ENCODE assay signal across 7 mouse cellular contexts in the genomic region with DNA sequence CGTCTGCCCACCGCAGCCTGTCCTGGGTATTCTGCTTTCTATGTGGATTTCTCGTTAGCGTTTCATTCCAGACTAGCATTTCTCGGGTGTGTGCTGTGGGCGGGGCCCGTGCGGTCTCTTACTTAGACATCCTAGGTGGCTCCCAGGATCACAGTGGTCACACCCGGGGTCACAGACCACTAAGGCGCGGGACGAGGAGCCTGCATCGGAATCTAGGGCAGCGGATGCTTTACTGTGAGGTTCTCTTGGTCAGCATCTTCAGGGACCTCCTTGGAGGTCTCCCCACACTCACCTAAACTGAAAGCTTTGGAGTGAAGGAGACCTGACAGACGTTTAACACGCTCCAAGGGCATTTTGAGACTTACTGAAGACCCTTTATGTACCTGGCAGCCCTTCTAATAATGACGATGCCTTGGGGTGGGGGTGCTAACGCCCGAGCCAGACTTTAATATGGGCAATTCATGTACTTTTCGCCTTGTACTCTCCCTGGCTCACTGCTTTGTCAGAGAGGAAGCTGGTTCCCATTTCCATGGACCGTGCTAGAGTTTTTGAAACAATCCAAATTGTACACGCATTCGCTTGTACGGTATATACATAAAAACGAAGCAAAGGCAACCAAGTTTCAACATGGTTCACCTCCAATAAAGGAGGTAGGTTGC.
DNase-seq lines count a peak whose midpoint lies in the region; ATAC-seq and TF ChIP-seq lines count a peak whose summit lies in the region.

No protein-coding gene starts in this region.

- no peaks in the 10 kb centered on the region for H3K9me3 ChIP-seq in limb, embryonic 11.5 days (ENCODE audit: control insufficient read depth, low read length)
- no peaks in the 10 kb centered on the region for H3K9me3 ChIP-seq in neural tube, embryonic 15.5 days (replicated peaks)

- H3K4me2 ChIP-seq in limb, embryonic 11.5 days (ENCODE audit: low read depth, severe bottlenecking) = peak overlapping the region; percentile 54
- H3K4me2 ChIP-seq in neural tube, embryonic 15.5 days = peak overlapping the region; percentile 79

- peak; percentile 84 for ATAC-seq in erythroid progenitor cell, adult 5-6 weeks (replicated peaks; ENCODE audit: low FRiP score, poor library complexity, severe bottlenecking)
- peak; percentile 54; the same call in 1 of the 2 replicates for ATAC-seq in limb, embryonic 11.5 days (ENCODE audit: insufficient number of reproducible peaks, low FRiP score, low TSS enrichment, low read depth)
- peak; percentile 8; the same call in 1 of the 2 replicates for ATAC-seq in neural tube, embryonic 15.5 days (ENCODE audit: low FRiP score)

- no peaks in the 10 kb centered on the region for H3K27me3 ChIP-seq in spleen, adult 2 months (ENCODE audit: control insufficient read depth, insufficient read depth, low read length)
- H3K27me3 ChIP-seq in limb, embryonic 11.5 days (ENCODE audit: control insufficient read depth, insufficient read depth, low read length) = no peaks in the 10 kb centered on the region
- no peaks in the 10 kb centered on the region for H3K27me3 ChIP-seq in neural tube, embryonic 15.5 days (replicated peaks)

- 1% methylated on average over 25 of the region's 25 CpGs for WGBS in spleen, adult 2 months
- WGBS in limb, embryonic 11.5 days = 13% methylated on average over 25 of the region's 25 CpGs
- WGBS in neural tube, embryonic 15.5 days = 9% methylated on average over 25 of the region's 25 CpGs

- peak overlapping the region; percentile 99 for H3K27ac ChIP-seq in spleen, adult 2 months (ENCODE audit: insufficient read depth, low read length)
- H3K27ac ChIP-seq in limb, embryonic 11.5 days (replicated peaks; ENCODE audit: low read depth, low read length) = peak overlapping the region; percentile 98
- peak overlapping the region; percentile 100 for H3K27ac ChIP-seq in neural tube, embryonic 15.5 days (replicated peaks)

- no peaks in the 10 kb centered on the region for H3K36me3 ChIP-seq in spleen, adult 2 months (ENCODE audit: control insufficient read depth, insufficient read depth, low read length)
- H3K36me3 ChIP-seq in limb, embryonic 11.5 days (ENCODE audit: control insufficient read depth, insufficient read depth, low read length) = no peaks in the 10 kb centered on the region
- no peaks in the 10 kb centered on the region for H3K36me3 ChIP-seq in neural tube, embryonic 15.5 days

- H3K9ac ChIP-seq in limb, embryonic 11.5 days (ENCODE audit: low read length) = peak overlapping the region; percentile 89
- peak overlapping the region; percentile 80 for H3K9ac ChIP-seq in neural tube, embryonic 15.5 days (replicated peaks)

- TF ChIP-seq CTCF in spleen, adult 2 months (IDR thresholded peaks at IDR 0.05; ENCODE audit: extremely low read depth, insufficient read depth, insufficient read length, insufficient replicate concordance) = no peak

- no peak for TF ChIP-seq POLR2A in spleen, adult 2 months (IDR thresholded peaks at IDR 0.05; ENCODE audit: low read depth, low read length)

- DNase-seq in spleen, adult 2 months (ENCODE audit: low read depth in 1 of 2, low spot score in 2 of 2) = no peak
- no peak for DNase-seq in spleen, adult 12 weeks (ENCODE audit: low spot score)
- DNase-seq in limb, embryonic 11.5 days (ENCODE audit: low spot score) = no peak
- no peak for DNase-seq in yolk sac, embryonic 10.5 days (ENCODE audit: low spot score)
- DNase-seq in layer of hippocampus, postnatal 14 days (ENCODE audit: low spot score in 2 of 2) = no peak

- H3K4me3 ChIP-seq in spleen, adult 2 months (ENCODE audit: extremely low read depth, insufficient read depth, insufficient read length) = peak overlapping the region; percentile 79
- H3K4me3 ChIP-seq in limb, embryonic 11.5 days (ENCODE audit: low read depth, low read length) = peak overlapping the region; percentile 64
- peak overlapping the region; percentile 60 for H3K4me3 ChIP-seq in neural tube, embryonic 15.5 days (replicated peaks)

- peaks cover 3% of the 10 kb centered on the region; the same call in 1 of the 2 replicates for H3K4me1 ChIP-seq in spleen, adult 2 months (ENCODE audit: control insufficient read depth, insufficient read depth, insufficient read length)
- peaks cover 10% of the 10 kb centered on the region; the same call in 1 of the 2 replicates for H3K4me1 ChIP-seq in limb, embryonic 11.5 days (ENCODE audit: control insufficient read depth, insufficient read depth, low read length)
- peaks cover 24% of the 10 kb centered on the region for H3K4me1 ChIP-seq in neural tube, embryonic 15.5 days

Comparison
In these comparisons a context has a peak if more than half of its experiments do, and no peak if none do; other contexts are left out.
1. ATAC-seq: peak in every context shown above with its lines; median percentile 84 in erythroid progenitor cell, adult 5-6 weeks; 54 in limb, embryonic 11.5 days; 8 in neural tube, embryonic 15.5 days.